Mouse (Mus musculus) embryonic facial prominence, embryonic 14.5 days (tissue): Measurements from ENCODE around the gene Gm26938. TPM values are rescaled to one million over a fixed set of nuclear protein-coding genes. Genes with fewer than 3 reads are reported as not detected.

Source experiments
- ATAC-seq: fragments of 200-750 bp; cut with Nextera tagmentation; 2 replicates; pipeline ENCODE4 v1.8.0; 2017; ENCODE audit warnings: low read depth, moderate number of reproducible peaks, moderate TSS enrichment
- DNase-seq: peaks from one replicate; pipeline ENCODE4 v3.0.0-alpha.2; 2015; ENCODE audit warnings: low spot score
- H3K27ac ChIP-seq: fragments of 300-500 bp; sonication (generic); replicated peaks from 2 replicates; pipeline ENCODE4 v1.5.1; 2014; ENCODE audit warnings: low read depth, mild to moderate bottlenecking, low read length, moderate library complexity
- H3K27me3 ChIP-seq: fragments of 300-500 bp; sonication (generic); replicated peaks from 2 replicates; pipeline ENCODE4 v1.6.1; 2014; ENCODE audit warnings: low read length; ENCODE audit not compliant: control insufficient read depth, insufficient read depth
- H3K36me3 ChIP-seq: fragments of 300-500 bp; sonication (generic); 2 replicates; pipeline ENCODE4 v1.6.1; 2014; ENCODE audit warnings: low read length, mixed read lengths; ENCODE audit not compliant: control insufficient read depth, insufficient read depth
- H3K4me1 ChIP-seq: fragments of 300-500 bp; sonication (generic); 2 replicates; pipeline ENCODE4 v1.6.1; 2014; ENCODE audit warnings: antibody characterized with exemption, low read length; ENCODE audit not compliant: control insufficient read depth, insufficient read depth
- H3K4me2 ChIP-seq: fragments of 300-500 bp; sonication (generic); 2 replicates; pipeline ENCODE4 v1.6.1; 2014; ENCODE audit warnings: low read depth, mild to moderate bottlenecking, low read length, moderate library complexity, mixed read lengths
- H3K4me3 ChIP-seq: fragments of 300-500 bp; sonication (generic); 2 replicates; pipeline ENCODE4 v1.5.1; 2014; ENCODE audit warnings: low read depth, mild to moderate bottlenecking, low read length
- H3K9ac ChIP-seq: fragments of 300-500 bp; sonication (generic); 2 replicates; pipeline ENCODE4 v1.6.1; 2014; ENCODE audit warnings: low read depth, mild to moderate bottlenecking, low read length, moderate library complexity, mixed read lengths
- H3K9me3 ChIP-seq: fragments of 300-500 bp; sonication (generic); 2 replicates; pipeline ENCODE4 v1.6.1; 2016; ENCODE audit warnings: low read length; ENCODE audit not compliant: control insufficient read depth
- WGBS: fragments of 180-500 bp; shearing (Covaris S2); extraction: QIAGEN DNeasy Blood & Tissue Kit; methylation state at CpG from one replicate; pipeline ENCODE4 v1.1.7; 2014; 5-methylcytosine and 5-hydroxymethylcytosine counted together
- microRNA-seq: library from miRNA; unstranded; fragments of <30 nt; microRNA quantifications from one replicate; pipeline ENCODE4, GENCODE M21; 2016; ENCODE audit warnings: borderline number of aligned reads
- polyA plus RNA-seq: library from polyadenylated mRNA; unstranded; fragments of >200 nt; fragmentation: Nextera tagmentation; extraction: Ambion mirVana; gene quantifications from 2 replicates; pipeline ENCODE4 v1.2.1, GENCODE M21; 2014

The Gm26938 gene
- polyA plus RNA-seq, 1 experiment from 2014 or later: not detected

GRCm38 (mm10) chr5:139776966-139777365, 49.2 kb downstream of the Gm26938 start:
- Histone ChIP-seq H3K4me1 (no peaks in the 10 kb centered on the region; the same call in 1 of the 2 replicates), H3K9ac (no peak overlapping the region), H3K27ac (no peak overlapping the region), H3K36me3 (peaks cover 18% of the 10 kb centered on the region), H3K27me3 (no peaks in the 10 kb centered on the region), H3K4me3 (no peak overlapping the region), H3K9me3 (no peaks in the 10 kb centered on the region), H3K4me2 (no peak overlapping the region)
- no peak for ATAC-seq
- no peak for DNase-seq
- 70% methylated on average over 5 of the region's 5 CpGs for WGBS

GRCm38 (mm10) chr5:139775216-139775926, 50.8 kb downstream of the Gm26938 start, which contains the start of gene Ints1:
TSS of gene Ints1 (minus strand) at chr5:139775674.
- no peaks in the 10 kb centered on the region for H3K9me3 ChIP-seq
- H3K4me2 ChIP-seq: peak within 1 kb of the TSS; percentile 92
- H3K27ac ChIP-seq: no peak within 1 kb of the TSS
- H3K4me3 ChIP-seq: peak within 1 kb of the TSS; percentile 98
- 0% methylated on average over 52 of the region's 55 CpGs for WGBS
- ATAC-seq: peak; percentile 96
- peaks cover 34% of the 10 kb centered on the region for H3K36me3 ChIP-seq
- peak within 1 kb of the TSS; percentile 82 for H3K9ac ChIP-seq
- H3K4me1 ChIP-seq: no peaks in the 10 kb centered on the region; the same call in 1 of the 2 replicates
- peak; percentile 98 for DNase-seq
- no peaks in the 10 kb centered on the region for H3K27me3 ChIP-seq

- peaks cover 96% of the 10 kb centered on the region for H3K36me3 ChIP-seq
- no peak for ATAC-seq
Measured at GRCm38 (mm10) chr5:139768216-139768615, 58.0 kb downstream of the Gm26938 start.

GRCm38 (mm10) chr5:139764296-139764695, 61.9 kb downstream of the Gm26938 start:
- Histone ChIP-seq H3K9me3 (no peaks in the 10 kb centered on the region), H3K4me3 (no peak overlapping the region), H3K4me1 (no peaks in the 10 kb centered on the region), H3K9ac (no peak overlapping the region), H3K27me3 (no peaks in the 10 kb centered on the region), H3K27ac (no peak overlapping the region), H3K36me3 (peaks cover 100% of the 10 kb centered on the region), H3K4me2 (no peak overlapping the region)
- ATAC-seq (0 out of 2 replicates have a peak, but pooled peaks have one; percentile 19), DNase-seq (no peak)
- 73% methylated on average over 11 of the region's 11 CpGs for WGBS

More at GRCm38 (mm10) chr5:139768216-139768615, 58.0 kb downstream of the Gm26938 start:
- H3K4me1 ChIP-seq: no peaks in the 10 kb centered on the region
- no peaks in the 10 kb centered on the region for H3K27me3 ChIP-seq
- WGBS: 92% methylated on average over 7 of the region's 8 CpGs
- H3K27ac ChIP-seq: no peak overlapping the region
- no peaks in the 10 kb centered on the region for H3K9me3 ChIP-seq
- H3K9ac ChIP-seq: no peak overlapping the region
- DNase-seq: no peak
- no peak overlapping the region for H3K4me2 ChIP-seq
- no peak overlapping the region for H3K4me3 ChIP-seq

GRCm38 (mm10) chr5:139758096-139758495, 68.1 kb downstream of the Gm26938 start:
- 85% methylated on average over 11 of the region's 16 CpGs for WGBS
- DNase-seq: no peak

More at GRCm38 (mm10) chr5:139758096-139758495, 68.1 kb downstream of the Gm26938 start:
- H3K9ac ChIP-seq: no peak overlapping the region
- no peak overlapping the region for H3K4me3 ChIP-seq
- no peak overlapping the region for H3K4me2 ChIP-seq
- no peak for ATAC-seq
- H3K27ac ChIP-seq: no peak overlapping the region
- H3K27me3 ChIP-seq: no peaks in the 10 kb centered on the region
- no peaks in the 10 kb centered on the region for H3K4me1 ChIP-seq
- peaks cover 95% of the 10 kb centered on the region for H3K36me3 ChIP-seq
- H3K9me3 ChIP-seq: no peaks in the 10 kb centered on the region

Small RNA genes lying within 50 kb of the gene (microRNA-seq; reads per million reads assigned to microRNA genes)
- 0.50 reads per million for gene Mir7037

Other genes with a start within 250 kb of the Gm26938 start
- 5.5 and 5.8 TPM in 2 replicates for gene Micall2, start 90.1 kb downstream of the Gm26938 start, polyA plus RNA-seq
- 28.0 and 31.9 TPM in 2 replicates for gene Ints1, start 50.7 kb downstream of the Gm26938 start, polyA plus RNA-seq
- gene Mafk, start 34.9 kb downstream of the Gm26938 start, polyA plus RNA-seq: 7.1 and 8.1 TPM in 2 replicates
- gene Tmem184a, start 6.5 kb downstream of the Gm26938 start, polyA plus RNA-seq: 4.3 and 5.5 TPM in 2 replicates
- gene Psmg3, start 478 bp upstream of the Gm26938 start, polyA plus RNA-seq: 61.2 and 61.8 TPM in 2 replicates
- gene Elfn1, start 81.5 kb upstream of the Gm26938 start, polyA plus RNA-seq: 1.3 TPM in 2 replicates